Mouse (Mus musculus) forelimb bud, embryonic 11.5 days (tissue): ENCODE measurements at regions not wholly inside any gene's neighbourhood (a gene's known extent, or its start where the extent isn't known, plus 50 kb on each side); places are given as distances from the start of the nearest gene placed in this dataset.
"Not testable (repeated sequence)": the region's sequence is repeated elsewhere in the genome, so short reads cannot be mapped to it uniquely, and the experiment has no call there.

ENCODE experiments used
- DNase-seq: peaks from one replicate; pipeline ENCODE4 v3.0.0-alpha.2; 2012; ENCODE audit warnings: low read depth, low spot score

DNA sequence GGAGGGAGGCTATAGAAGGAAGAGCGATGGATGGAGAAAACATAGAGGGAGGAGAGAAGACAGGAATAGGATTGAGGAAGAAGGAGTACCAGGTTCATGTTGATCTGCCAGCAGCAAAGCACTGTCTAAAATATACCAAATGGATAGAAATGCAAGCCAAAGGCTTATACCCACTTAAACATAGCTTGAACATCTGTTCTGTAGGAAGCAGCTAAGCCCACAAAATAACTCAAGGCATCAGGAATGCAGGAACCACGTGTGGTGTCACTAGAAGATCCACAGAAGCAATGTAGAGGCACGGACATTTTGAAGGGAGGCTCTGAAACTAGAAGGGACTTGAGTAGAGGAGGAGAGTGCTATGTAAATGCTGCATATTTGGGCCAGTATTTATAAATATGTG is 78.9 kb downstream of the Smgc start:
- no peak for DNase-seq

DNA sequence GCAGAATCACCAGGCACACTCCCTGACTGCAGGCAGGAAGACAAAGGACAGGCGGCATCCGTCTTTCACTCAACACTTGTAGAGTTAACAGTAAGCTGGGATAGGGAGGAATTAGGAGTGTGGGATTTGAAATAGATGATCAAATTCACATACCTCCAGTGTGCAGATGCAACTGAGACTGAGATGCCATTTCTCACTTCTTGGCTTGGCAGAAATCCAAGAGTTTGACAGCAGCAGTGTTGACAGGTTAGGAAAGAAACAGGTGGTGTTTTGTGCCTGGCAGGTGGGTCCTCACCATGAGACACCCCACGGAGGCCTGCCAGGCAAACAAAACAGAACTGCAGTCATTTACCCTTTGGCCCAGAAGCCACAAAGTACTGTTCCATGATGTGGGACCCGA is 79.8 kb downstream of the Smgc start:
- no peak for DNase-seq

DNA sequence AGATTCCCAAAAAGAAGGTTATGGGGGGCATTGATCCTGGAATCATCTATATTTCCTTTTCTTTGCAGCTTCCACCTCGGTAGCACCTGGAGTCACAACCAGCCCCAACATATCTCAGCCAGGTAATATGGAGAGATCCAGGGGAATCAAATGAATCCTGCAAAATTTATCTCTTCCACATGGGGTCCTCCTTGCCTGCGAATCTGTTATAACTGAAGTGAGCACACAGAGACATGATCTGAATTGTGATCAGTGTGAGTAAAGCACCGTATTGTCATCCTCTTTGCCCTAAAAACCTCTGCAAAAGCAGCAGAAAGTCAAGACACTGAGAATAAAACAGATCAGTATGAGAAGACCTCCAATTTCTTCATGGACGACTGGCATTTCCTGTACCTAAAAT is 86.5 kb downstream of the Smgc start:
- DNase-seq: no peak

DNA sequence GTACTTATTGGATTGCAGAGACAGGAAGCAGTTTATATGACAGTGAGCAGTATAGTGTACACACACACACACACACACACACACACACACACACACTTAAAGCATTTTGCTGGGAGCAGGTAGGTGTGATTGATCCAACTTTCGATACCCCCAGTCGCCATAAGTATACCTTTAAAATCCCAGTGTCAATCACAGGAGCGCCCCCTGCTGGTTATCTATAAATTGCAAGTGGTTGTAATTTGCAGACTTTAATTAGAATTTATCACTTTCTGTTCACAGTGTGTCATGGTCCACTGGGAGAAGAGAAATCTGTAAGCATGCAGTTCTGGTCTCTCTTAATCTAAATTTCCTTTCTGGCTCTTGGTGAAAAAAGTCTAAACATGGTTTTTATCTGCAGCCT is 89.4 kb downstream of the Smgc start:
- peak; percentile 4 for DNase-seq

DNA sequence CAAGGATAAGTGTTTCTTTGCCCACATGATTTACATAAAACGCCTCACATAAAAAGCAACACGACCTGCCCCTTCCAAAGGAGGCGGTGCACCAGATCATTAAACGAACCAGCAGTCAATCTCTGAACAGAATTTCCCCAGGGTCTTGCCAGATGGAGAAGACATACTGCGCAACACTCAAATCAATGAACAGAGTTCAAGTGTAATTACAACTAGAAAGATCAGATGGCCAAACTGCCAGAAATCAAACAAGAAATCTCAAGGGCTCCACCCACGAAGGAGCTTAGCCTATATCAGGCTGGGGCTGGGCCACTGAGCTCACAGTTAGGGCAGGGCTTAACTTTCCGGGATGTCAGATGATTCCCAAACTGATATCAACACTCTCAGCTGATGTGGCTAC is 90.4 kb downstream of the Smgc start:
- no peak for DNase-seq

DNA sequence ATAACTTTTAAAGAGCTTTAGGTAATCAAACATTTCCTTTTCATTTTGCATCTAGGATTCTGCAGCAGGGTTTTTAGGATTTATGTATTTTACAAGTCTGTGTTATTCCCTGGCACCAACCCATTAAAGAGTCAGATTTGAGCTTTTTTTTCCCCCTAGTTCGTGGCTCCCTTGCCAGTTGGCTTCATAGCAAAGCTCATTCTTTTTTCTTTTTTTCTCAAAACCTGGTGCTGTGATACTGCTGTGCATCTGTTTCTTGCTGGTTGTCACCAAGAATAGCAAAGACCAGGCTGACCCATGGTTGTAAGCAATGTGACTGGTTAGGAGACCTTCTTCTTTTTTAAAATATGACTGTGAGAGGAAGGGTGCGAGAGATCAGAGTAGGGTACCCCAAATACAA is 93.7 kb upstream of the Cntn1 start:
- DNase-seq: no peak

DNA sequence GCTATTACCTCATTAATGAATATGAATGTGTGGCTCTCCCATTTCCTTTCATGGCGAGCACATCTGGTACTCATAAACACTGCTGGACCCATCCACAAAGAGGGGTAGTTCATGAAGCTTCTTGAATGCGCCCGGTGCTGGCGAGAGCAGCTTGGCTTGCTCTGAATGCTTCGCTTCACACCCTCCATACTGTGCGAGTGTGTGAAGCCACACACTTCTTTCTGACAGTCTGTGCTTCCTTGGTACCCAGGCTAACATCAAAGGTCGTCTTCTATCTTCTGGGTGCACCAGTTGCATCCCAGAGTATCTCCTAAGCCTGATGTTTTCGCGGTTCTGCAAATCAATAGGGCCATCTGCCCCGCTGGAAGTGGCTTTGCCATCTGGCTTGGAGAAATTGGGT is 85.8 kb upstream of the Cntn1 start:
- no peak for DNase-seq

DNA sequence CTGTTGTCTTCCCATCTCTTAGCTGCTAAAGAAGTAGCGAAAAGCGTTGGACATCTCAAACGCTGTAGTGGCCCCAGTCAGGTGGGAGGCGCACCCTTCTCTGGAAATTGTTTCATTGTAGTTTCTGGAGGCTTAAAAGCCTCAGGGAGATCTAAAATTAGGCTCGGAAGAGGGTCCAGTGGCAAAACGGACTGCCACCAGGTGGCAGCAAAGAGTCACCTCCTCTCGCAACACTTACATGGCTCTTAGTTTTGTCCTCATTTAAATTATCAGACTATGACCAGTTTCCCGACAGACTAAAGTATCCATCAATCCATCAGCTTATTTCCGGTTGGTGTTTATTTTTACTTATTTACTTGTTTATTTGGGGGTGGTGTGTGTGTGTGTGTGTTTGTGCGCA is 81.6 kb upstream of the Cntn1 start:
- DNase-seq: peak; percentile 81

DNA sequence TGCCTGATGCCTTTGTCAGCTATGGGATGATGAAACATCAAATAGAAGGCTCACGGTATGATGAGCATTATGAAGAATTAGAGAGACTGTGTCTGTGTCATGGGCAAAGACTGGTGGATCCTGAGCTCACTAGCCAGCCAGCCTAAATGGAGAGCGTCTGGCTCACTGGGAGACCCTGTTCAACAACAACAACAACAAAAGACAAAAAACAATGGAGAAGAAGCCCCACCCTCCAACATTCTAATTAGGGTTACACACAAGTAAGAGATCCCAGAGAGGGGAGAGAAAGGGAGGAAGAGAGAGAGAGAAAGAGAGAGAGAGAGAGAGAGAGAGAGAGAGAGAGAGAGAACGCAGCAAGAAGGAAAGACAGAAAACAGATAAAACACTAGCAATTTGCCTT is 79.6 kb upstream of the Cntn1 start:
- no peak for DNase-seq

DNA sequence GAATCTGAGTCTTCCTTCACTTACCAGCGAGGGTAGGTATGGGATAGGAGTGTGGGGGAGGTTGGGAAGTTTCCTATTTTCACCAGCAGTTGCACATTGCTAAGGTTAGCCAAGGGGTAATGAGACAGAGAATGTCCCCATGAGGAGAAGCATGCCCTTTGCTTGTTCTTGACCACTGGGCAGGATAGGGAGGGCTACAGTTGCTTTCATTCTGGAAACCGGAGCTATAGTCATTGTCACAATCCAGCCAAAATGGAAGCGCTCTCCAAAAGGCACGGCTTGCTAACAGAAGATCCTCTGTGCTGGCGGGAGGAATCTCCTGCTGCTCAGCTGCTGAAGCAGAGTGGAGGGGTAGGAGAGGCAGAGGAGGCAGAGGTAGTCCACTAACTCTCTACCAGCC is 79.1 kb upstream of the Cntn1 start:
- no peak for DNase-seq

DNA sequence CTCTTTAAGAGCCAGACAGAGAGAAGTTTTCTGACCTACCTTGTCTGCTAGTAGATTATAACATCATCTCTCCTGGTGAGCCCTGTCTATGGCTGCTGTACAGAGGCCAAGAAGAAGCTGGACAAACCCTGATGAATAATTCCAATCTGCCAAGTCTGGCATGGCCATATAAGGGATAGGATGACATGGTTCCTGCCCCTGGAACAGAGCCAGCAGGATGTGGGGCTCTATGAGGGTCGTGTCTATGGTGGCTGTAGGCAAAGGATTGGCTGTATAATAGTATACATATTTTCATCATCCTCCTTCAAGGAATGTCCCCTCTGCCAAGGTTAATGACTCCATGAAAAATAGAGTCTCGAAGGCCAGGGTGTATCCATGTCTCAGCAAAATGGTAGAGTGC is 75.4 kb upstream of the Cntn1 start:
- no peak for DNase-seq

DNA sequence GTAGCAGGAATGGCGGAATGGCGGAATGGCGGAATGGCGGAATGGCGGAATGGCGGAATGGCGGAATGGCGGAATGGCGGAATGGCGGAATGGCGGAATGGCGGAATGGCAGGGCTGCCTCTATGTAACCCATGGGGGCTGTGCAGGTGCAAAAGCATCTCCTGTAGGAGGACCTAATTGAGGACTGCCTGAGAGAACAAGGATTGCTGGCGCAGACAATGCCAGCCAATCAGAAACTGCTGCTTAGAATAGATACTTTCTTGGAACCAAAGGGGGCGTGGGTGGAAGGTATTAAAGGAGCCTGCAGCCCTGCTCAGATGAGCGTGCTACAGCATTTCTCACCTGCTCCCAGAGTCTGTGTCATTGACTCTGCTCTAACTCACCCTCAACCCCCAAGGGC is 67.8 kb upstream of the Cntn1 start:
- DNase-seq: not testable (repeated sequence)

DNA sequence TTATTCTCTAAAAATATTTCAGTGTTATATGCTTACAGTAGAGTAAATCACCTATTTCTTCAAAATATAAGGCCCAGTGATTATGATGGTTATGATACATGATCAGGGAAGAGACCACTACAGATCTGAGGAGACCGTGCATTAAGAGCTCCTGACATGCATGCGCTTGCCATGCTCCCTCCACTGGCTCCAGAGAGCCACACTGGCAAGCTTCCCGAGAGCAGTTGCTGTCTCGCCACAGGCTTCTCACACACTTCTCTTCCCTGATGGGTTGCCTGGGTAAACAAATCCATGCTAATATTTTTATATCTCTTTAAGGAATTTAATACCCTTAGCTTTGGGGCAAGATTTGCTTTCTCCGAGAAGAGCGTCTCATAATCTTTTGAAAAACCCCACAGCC is 50.9 kb upstream of the Cntn1 start:
- DNase-seq: no peak
